Mouse (Mus musculus): ENCODE data around the gene Arid3a.

- TF ChIP-seq POLR2A (IDR thresholded peaks at IDR 0.05; ENCODE audit: low read depth, low read length) = no peak
- no peak for TF ChIP-seq CTCF (conservative IDR thresholded peaks at IDR 0.05; ENCODE audit: insufficient read depth, insufficient read length, low read depth, low read length)
Observed at GRCm38 (mm10) chr10:79880721-79881120, 46.1 kb upstream of the Arid3a start.
